Mouse (Mus musculus): Measurements from ENCODE around the gene Prrx2.

The Prrx2 gene

DNA sequence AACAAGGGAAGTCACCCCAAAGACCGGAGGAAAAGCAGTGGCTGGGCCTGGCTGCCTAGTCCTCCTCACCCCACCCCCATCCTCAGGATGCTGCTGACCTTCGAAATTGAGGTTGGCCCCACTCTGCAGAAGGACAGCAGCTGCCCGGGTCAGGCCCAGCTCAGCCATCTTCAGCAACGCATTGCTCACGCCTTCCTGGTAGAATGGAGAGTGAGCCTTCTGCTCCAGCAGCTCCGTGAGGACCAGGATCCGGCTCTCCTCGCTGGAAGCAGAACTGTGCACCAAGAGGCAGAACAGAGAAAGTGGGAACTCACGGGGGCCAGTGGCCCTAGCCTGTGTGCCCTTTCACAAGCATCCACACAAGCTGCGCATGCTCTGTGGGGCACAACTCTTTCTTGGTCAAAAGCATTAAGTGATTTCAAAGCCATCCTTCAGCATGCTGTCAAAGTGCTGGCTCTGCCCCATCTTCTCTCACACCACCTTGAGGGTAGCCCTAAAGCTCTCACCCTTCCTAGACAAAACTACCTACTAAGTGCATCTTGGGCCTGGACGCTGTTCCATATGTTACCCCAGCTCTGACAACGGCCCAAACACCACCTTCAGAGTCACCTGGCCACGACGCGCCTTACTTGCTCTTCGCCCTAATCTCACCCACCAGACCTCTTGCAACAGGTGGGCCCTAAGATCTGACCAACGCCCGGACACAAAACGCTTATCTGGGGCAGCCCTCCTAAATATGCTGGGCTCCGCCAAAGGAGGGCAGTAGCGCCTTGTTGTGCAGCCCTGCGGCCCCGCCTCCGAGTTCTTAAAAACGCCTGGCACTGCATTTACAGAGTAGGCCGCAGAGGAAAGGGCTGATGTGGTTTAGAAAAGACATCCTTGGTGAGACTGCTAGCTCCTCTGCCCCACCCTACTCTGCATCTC lies 7.7 kb upstream of the Prrx2 start:
- DNase-seq, result peak; percentile 60

GRCm38 (mm10) chr2:30827749-30828475 lies 6.9 kb upstream of the Prrx2 start:
- DNase-seq, result peak; percentile 95

DNA sequence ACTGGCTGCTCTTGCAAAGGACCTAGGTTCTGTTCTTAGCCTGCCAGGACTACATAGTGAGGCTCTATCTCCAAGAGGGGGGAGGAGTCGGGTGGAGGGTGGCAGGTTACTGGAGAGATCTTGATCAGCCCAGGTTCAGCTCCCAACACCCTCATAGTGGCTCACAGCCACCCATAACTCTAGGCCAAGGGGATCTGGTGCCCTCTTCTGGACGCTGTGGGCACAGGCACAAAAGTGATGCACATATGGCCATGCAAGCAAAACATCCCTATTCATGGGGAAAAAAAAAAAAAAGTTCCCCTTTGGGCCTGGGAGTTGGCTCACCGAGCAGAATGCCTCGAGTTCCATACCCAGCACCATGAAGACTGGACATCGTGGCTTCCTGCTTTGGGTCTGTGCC lies 5.5 kb upstream of the Prrx2 start:
- peak; percentile 70 for DNase-seq

- DNase-seq, result no peak
These were observed 4.4 kb upstream of the Prrx2 start, which contains the start of gene Asb6 for GRCm38 (mm10) chr2:30830283-30830795. Asb6 (minus strand) TSS chr2:30830333.

- no peak for DNase-seq
These were observed 1.1 kb upstream of the Prrx2 start for GRCm38 (mm10) chr2:30833644-30834043.

GRCm38 (mm10) chr2:30836238-30836990 lies 1.6 kb downstream of the Prrx2 start:
- no peak for DNase-seq

- DNase-seq, result no peak
These were observed 7.8 kb downstream of the Prrx2 start for GRCm38 (mm10) chr2:30842615-30843014.

- no peak for DNase-seq
These were observed 10.6 kb downstream of the Prrx2 start for GRCm38 (mm10) chr2:30845152-30846070.

- DNase-seq, result no peak
These were observed 11.5 kb downstream of the Prrx2 start for GRCm38 (mm10) chr2:30846236-30846635.

DNA sequence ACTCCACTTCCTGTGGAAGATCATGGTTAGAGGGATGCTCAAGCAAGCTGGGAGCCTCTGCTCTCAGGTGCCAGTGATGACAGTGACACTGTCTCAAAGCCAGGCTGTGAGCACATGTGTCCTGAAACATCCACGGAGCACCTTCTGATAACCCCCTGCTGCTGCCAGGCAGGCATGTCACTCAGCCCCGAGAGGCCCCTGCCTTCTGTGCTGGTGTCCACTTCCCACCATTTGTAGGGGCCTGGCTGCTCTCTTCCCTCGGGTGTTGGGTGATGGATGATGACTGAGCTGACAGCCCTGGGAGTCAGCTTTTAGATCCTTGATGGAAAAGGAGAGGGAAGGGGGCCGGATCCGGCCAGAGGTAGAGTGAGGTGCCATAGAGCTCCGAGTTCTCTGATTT lies 12.0 kb downstream of the Prrx2 start:
- DNase-seq, result no peak

- no peak for DNase-seq
These were observed 13.4 kb downstream of the Prrx2 start for GRCm38 (mm10) chr2:30848184-30848583.

- no peak for DNase-seq
These were observed 15.8 kb downstream of the Prrx2 start for GRCm38 (mm10) chr2:30850581-30850980.

- DNase-seq, result no peak
These were observed 18.1 kb downstream of the Prrx2 start for GRCm38 (mm10) chr2:30852771-30853313.

GRCm38 (mm10) chr2:30857076-30857475 lies 22.3 kb downstream of the Prrx2 start:
- no peak for DNase-seq

DNA sequence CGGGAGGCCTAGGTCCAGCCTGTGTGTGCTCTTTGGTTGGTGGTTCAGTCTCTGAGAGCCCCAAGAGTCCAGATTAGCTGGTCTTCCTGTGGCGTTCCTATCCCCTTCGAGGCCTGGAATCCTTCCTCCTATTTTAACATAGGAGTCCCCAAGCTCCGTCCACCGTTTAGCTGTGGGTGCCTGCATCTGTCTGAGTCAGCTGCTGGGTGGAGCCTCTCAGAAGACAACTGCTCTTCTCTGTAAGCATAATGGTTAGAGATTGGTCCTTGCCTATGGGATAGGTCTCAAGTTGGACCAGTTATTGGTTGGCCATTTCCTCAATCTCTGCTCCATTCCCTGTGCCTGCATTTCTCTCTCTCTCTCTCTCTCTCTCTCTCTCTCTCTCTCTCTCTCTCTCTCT lies 25.0 kb downstream of the Prrx2 start:
- no peak for DNase-seq

- DNase-seq, result no peak
These were observed 27.3 kb downstream of the Prrx2 start for GRCm38 (mm10) chr2:30862081-30862480.

- DNase-seq, result no peak
These were observed 28.8 kb downstream of the Prrx2 start for GRCm38 (mm10) chr2:30863574-30863973.

DNA sequence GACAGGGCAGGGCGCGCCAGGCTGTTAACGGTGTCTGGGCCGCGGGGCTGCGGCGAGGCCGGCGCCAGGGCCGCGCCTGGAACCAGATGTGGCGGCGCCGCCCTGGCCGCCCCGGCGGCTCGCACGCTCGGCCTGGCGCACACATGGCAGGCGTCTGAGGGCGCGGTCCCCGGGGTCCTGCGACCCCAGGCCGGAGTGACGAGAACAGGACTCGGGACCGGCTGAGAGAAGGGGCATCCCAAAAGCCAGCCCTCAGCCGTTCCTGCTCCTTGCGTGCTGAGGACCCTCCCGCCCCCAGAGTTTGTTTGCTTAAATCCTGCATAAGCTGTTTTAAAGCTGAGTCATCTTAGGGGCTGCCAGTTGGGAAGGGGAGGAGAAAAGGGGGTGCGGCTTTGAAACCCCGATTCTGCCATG lies 30.2 kb downstream of the Prrx2 start:
- DNase-seq, result no peak

- DNase-seq, result no peak
These were observed 30.7 kb downstream of the Prrx2 start for GRCm38 (mm10) chr2:30865426-30865825.

- no peak for DNase-seq
These were observed 36.1 kb downstream of the Prrx2 start for GRCm38 (mm10) chr2:30870863-30871262.

GRCm38 (mm10) chr2:30872669-30873068 lies 37.9 kb downstream of the Prrx2 start:
- DNase-seq, result no peak

DNA sequence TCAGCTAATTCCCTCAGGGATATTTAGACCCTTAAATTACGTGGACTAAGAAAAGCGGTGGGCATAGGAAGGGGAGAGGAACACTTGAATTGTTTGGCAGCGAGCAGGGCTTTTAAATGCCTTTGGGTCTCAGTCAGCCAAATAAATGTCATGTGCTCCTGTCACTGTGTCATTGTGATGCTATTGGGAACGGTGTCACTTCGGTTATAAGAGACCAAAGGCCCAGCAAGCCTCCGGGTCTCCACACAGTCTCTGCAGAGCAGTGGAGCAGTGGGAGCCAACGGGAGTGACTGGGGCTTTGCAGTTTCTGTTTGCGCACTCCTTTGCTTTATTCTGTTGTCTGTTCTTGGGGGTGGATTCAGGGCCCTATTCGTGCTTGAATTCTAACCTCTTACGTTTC lies 39.7 kb downstream of the Prrx2 start:
- no peak for DNase-seq
